Mouse (Mus musculus) thymus, adult 2 months (tissue): Measurements from ENCODE around the gene Apbb2. TPM values are rescaled to one million over a fixed set of nuclear protein-coding genes. Genes with fewer than 3 reads are reported as not detected.

Experiments
- DNase-seq: peaks from one replicate; pipeline ENCODE4 v3.0.0; 2021
- H3K27ac ChIP-seq: fragments of 200-500 bp; 2 replicates; pipeline ENCODE4 v1.5.1; 2012; ENCODE audit warnings: low read length, control low read depth; ENCODE audit not compliant: control insufficient read depth, insufficient read depth
- H3K27me3 ChIP-seq: fragments of 200-500 bp; 2 replicates; pipeline ENCODE4 v1.6.1; 2012; ENCODE audit warnings: mild to moderate bottlenecking, low read length, moderate library complexity, mixed read lengths; ENCODE audit not compliant: control insufficient read depth, insufficient read depth
- H3K36me3 ChIP-seq: fragments of 200-500 bp; 2 replicates; pipeline ENCODE4 v1.6.1; 2012; ENCODE audit warnings: mild to moderate bottlenecking, low read length, moderate library complexity; ENCODE audit not compliant: control insufficient read depth, insufficient read depth
- H3K4me1 ChIP-seq: fragments of 200-500 bp; replicated peaks from 2 replicates; pipeline ENCODE4 v1.6.1; 2012; ENCODE audit warnings: low read length; ENCODE audit not compliant: control insufficient read depth, insufficient read depth
- H3K4me3 ChIP-seq: fragments of 200-500 bp; 2 replicates; pipeline ENCODE4 v1.5.1; 2012; ENCODE audit warnings: mild to moderate bottlenecking, low read length, control low read depth, moderate library complexity; ENCODE audit not compliant: control insufficient read depth, insufficient read depth
- CTCF ChIP-seq: fragments of 200-500 bp; IDR thresholded peaks from 2 replicates; pipeline ENCODE4 v1.5.1; 2012; ENCODE audit warnings: mild to moderate bottlenecking, control low read depth, low read length, moderate library complexity, borderline replicate concordance; ENCODE audit not compliant: control insufficient read depth, poor library complexity, insufficient read depth; ENCODE audit errors: extremely low read depth
- POLR2A ChIP-seq: fragments of 200-500 bp; IDR thresholded peaks from 2 replicates; pipeline ENCODE4 v1.6.1; 2012; ENCODE audit warnings: mild to moderate bottlenecking, low read length, control low read depth, moderate library complexity; ENCODE audit not compliant: control insufficient read depth, poor library complexity, insufficient read depth; ENCODE audit errors: extremely low read depth
- WGBS: fragments of 180-500 bp; shearing (Covaris S2); methylation state at CpG from one replicate; pipeline ENCODE4 v1.1.7; 2018; 5-methylcytosine and 5-hydroxymethylcytosine counted together
- polyA plus RNA-seq: library from polyadenylated mRNA; depleted of rRNA; stranded (reverse); fragments of >200 nt; gene quantifications from 2 replicates; pipeline ENCODE4 v1.2.3, GENCODE M21; 2012

The Apbb2 gene
- polyA plus RNA-seq, 1 experiment: 2.6 TPM

DNA sequence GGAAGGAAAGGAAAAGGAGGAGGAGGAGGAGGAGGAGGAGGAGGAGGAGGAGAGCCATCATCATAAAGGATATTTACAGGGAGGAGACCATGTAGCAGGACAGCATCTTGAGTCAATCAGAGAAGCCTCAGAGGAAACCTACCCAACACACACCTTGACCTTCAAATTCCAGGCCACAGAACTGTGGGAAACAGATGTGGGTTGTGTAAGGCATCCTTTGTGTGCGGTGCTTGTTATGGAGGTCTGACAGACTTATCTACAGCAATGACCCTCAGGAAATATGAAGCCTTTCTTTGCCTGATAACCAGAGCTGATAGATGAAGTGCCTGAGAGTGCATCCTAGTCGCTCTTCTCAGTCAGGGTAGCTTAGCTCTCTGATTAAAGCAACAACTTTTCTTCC is 189.5 kb downstream of the Apbb2 start:
- no peaks in the 10 kb centered on the region for H3K36me3 ChIP-seq
- no peak for DNase-seq
- no peak overlapping the region for H3K4me3 ChIP-seq
- H3K4me1 ChIP-seq: no peaks in the 10 kb centered on the region
- WGBS: 97% methylated on average over 2 of the region's 2 CpGs
- TF ChIP-seq POLR2A (no peak), CTCF (no peak)
- H3K27ac ChIP-seq: no peak overlapping the region
- H3K27me3 ChIP-seq: no peaks in the 10 kb centered on the region

DNA sequence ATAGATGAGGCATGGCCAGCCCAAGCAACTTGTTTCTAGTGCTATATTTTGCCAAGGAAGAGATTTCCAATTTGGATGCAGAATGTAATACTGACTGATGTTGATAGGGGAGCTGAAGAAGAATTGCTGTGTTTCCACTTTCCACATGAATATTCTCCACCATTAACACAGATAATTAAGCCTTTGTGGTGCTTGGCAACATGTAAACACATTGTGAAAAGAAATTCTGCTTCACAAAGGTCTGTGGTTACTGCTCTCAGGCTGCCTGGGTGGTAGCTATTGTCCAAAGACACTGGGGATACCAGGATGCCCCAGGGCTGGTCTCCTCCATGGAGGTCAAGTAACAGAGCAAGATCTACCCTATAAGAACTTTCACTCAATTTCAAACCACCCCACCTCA is 190.5 kb downstream of the Apbb2 start:
- no peaks in the 10 kb centered on the region for H3K27me3 ChIP-seq
- no peaks in the 10 kb centered on the region for H3K4me1 ChIP-seq
- DNase-seq: no peak
- no peaks in the 10 kb centered on the region for H3K36me3 ChIP-seq
- no peak overlapping the region for H3K4me3 ChIP-seq
- no peak overlapping the region for H3K27ac ChIP-seq
- TF ChIP-seq CTCF: no peak
- TF ChIP-seq POLR2A: no peak

DNA sequence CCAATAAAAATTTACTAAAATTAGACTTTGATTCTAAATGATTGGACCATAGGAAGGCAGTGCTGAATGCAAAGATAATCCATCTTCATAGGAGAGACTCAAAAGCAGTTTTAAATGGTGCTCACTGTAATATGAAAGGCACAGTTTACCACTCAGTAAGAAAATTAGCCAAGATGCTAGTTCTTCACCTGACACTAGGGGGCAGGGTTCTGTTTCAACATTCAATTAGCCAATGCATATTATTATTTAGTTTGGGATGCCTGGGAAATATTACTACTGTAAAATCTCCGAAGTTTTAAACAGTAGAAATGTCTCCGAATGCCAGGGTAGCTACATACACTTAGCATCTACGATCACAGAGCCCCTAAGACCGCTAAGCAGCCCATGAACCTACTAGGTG is 194.7 kb downstream of the Apbb2 start:
- H3K4me1 ChIP-seq: no peaks in the 10 kb centered on the region
- WGBS: 72% methylated on average over 4 of the region's 4 CpGs
- H3K27me3 ChIP-seq: no peaks in the 10 kb centered on the region
- peak; percentile 11 for DNase-seq
- H3K4me3 ChIP-seq: no peak overlapping the region
- no peaks in the 10 kb centered on the region for H3K36me3 ChIP-seq
- H3K27ac ChIP-seq: no peak overlapping the region
- no peak for TF ChIP-seq CTCF
- no peak for TF ChIP-seq POLR2A

DNA sequence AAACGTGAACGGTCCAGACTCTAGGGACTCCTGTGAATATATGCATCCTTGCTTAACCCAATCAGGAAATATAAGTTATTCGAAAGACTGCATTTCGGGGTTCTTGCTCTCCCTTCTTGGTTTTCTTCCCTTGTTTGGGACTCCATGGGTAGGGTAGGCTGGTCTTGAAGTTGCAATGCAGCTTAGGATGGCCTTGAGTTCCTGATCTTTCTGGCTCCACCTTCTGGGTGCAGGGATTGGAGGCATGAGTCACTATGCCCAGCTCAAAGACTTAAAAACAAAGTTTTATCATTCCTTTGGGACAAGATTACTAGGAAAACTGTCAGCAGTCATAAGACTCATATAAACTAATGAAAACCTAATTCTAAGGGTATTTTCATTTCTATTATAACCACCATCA is 195.1 kb downstream of the Apbb2 start:
- TF ChIP-seq CTCF (no peak), POLR2A (no peak)
- Histone ChIP-seq H3K4me1 (no peaks in the 10 kb centered on the region), H3K4me3 (no peak overlapping the region), H3K27me3 (no peaks in the 10 kb centered on the region), H3K36me3 (no peaks in the 10 kb centered on the region), H3K27ac (no peak overlapping the region)
- 94% methylated on average over 4 of the region's 4 CpGs for WGBS
- no peak for DNase-seq

DNA sequence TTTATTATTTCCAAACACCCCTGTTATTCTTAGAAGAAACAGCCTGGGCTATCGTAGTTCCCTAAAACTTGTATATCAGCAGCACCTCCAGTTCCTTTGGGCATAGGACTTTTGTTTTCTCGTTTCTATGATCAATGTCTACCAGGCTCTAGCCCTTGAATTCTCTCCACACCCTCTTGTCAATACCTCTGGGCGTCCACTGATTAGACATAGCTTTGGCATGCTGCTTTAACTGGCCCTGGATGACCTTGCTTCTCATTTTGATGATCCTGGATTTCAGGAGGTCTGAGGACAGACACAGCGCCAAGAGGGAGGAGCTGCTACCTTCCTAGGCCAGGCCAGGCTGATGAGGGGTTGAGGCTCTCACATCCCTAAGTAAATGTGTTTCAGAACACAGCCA is 196.6 kb downstream of the Apbb2 start:
- H3K4me3 ChIP-seq: no peak overlapping the region
- H3K4me1 ChIP-seq: no peaks in the 10 kb centered on the region
- 92% methylated on average over 4 of the region's 4 CpGs for WGBS
- TF ChIP-seq POLR2A (no peak), CTCF (no peak)
- H3K27me3 ChIP-seq: no peaks in the 10 kb centered on the region
- DNase-seq: no peak
- no peak overlapping the region for H3K27ac ChIP-seq
- H3K36me3 ChIP-seq: no peaks in the 10 kb centered on the region

DNA sequence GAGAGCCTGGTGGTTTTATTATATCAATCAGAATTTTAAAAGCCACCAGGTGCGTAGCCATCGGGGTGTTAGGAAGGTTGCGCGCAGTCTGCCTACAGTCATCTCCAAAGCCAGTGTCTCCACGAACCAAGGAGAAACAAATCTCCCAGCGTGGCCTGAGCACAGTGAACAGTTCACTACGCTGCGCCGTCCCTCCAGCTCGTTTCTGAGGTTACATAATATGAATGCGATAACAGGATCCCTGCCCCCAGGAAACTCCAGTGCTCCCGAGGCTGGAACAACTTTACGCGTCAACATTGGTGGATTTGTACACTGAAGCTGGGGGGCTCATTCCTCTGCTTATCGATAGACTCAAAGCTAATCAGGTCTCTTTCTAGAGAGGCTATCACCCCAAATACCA is 197.4 kb downstream of the Apbb2 start:
- Histone ChIP-seq H3K27me3 (no peaks in the 10 kb centered on the region), H3K4me1 (no peaks in the 10 kb centered on the region), H3K4me3 (no peak overlapping the region), H3K36me3 (no peaks in the 10 kb centered on the region), H3K27ac (no peak overlapping the region)
- 96% methylated on average over 15 of the region's 15 CpGs for WGBS
- TF ChIP-seq POLR2A (no peak), CTCF (no peak)
- DNase-seq: no peak

DNA sequence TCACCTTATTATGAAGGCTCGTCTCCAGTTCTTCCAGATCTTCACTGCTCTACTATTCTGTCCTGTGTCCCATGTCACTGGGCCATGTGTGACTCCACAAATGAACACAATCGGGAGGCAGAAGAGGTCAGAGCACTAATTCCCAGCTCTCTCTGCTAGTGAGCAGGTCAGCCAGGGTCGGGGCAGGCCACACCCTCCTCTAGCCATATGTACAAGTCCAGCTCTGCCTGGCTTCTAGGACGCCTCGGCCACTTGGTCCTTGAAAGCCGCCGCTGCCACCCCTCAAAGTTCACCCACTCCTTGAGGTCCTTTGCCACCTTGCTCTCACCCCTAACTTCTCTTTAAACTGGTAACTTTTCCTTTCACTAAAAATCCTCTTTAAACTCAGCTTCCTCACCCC is 198.6 kb downstream of the Apbb2 start:
- Histone ChIP-seq H3K27me3 (no peaks in the 10 kb centered on the region), H3K27ac (no peak overlapping the region), H3K4me1 (no peaks in the 10 kb centered on the region), H3K36me3 (no peaks in the 10 kb centered on the region), H3K4me3 (no peak overlapping the region)
- TF ChIP-seq CTCF: no peak
- TF ChIP-seq POLR2A: no peak
- 94% methylated on average over 7 of the region's 7 CpGs for WGBS
- no peak for DNase-seq
